Mouse (Mus musculus): ENCODE measurements around the gene Mvb12b.

- TF ChIP-seq ZC3H11A (IDR thresholded peaks at IDR 0.05; ENCODE audit: borderline replicate concordance, low read depth, low read length): no peak
- TF ChIP-seq CHD2 (IDR thresholded peaks at IDR 0.05; ENCODE audit: low read depth, low read length): no peak
- TF ChIP-seq MAFK (IDR thresholded peaks at IDR 0.05; ENCODE audit: insufficient read depth, low read depth, low read length): no peak
- TF ChIP-seq ZNF384 (IDR thresholded peaks at IDR 0.05; ENCODE audit: low read depth, low read length): no peak
Measured at GRCm38 (mm10) chr2:33914334-33914733, 26.6 kb upstream of the Mvb12b start.
